ENCODE assay signal across 15 mouse cellular contexts in the genomic region with DNA sequence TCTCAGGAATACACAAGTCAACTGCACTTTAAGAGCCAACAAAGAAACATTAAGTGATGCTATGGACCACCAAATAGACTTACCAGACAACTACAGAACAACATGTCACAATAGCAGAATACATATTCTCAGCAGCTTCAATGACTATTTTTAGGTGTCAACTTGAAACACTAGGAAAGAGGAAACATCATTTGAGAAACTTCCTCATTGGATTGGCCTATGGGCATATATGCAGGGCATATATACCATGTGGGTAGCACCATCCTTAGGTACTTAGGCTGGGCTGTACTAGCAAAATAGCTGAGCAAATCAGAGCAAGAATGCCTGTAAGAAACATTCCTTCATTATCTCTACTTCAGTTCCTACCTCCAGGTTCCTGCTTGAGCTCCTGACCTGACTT.
"Had no signal": no experiment of that assay in that cellular context is flagged by ENCODE, and none has a peak within 500 bp of the region (broad histone marks: within the 10 kb centered on the region; RNA-seq: fewer than 3 reads in every experiment).

No protein-coding gene starts in this region.

- H3K9ac ChIP-seq: liver, embryonic 14.5 days; lung, embryonic 14.5 days; midbrain, embryonic 13.5 days; midbrain, embryonic 15.5 days; neural tube, embryonic 12.5 days; stomach, embryonic 15.5 days had no signal

- H3K27me3 ChIP-seq: midbrain, embryonic 13.5 days; midbrain, embryonic 15.5 days; neural tube, embryonic 12.5 days; stomach, embryonic 15.5 days had no signal

- DNase-seq: lung, adult 18-20 months; lung, embryonic 14.5 days; lung, postnatal 10 days; lung, postnatal 4 days; right cerebral cortex, postnatal 14 days; thymus, adult 18-20 months; thymus, postnatal 14 days; thymus, postnatal 36 days had no signal

- H3K4me1 ChIP-seq: midbrain, embryonic 10.5 days; midbrain, embryonic 13.5 days; midbrain, embryonic 15.5 days; neural tube, embryonic 12.5 days; stomach, embryonic 15.5 days had no signal

- H3K4me2 ChIP-seq: lung, embryonic 14.5 days; midbrain, embryonic 13.5 days; midbrain, embryonic 15.5 days; neural tube, embryonic 12.5 days; stomach, embryonic 15.5 days had no signal

- H3K27ac ChIP-seq: liver, embryonic 14.5 days; midbrain, embryonic 10.5 days; midbrain, embryonic 13.5 days; midbrain, embryonic 15.5 days; neural tube, embryonic 12.5 days; stomach, embryonic 15.5 days; stomach, postnatal 0 days had no signal

- ATAC-seq: midbrain, embryonic 13.5 days; midbrain, embryonic 15.5 days had no signal

- H3K9me3 ChIP-seq: midbrain, embryonic 10.5 days; midbrain, embryonic 13.5 days; midbrain, embryonic 15.5 days; neural tube, embryonic 12.5 days; stomach, embryonic 15.5 days had no signal

- H3K4me3 ChIP-seq: midbrain, embryonic 10.5 days; midbrain, embryonic 13.5 days; midbrain, embryonic 15.5 days; neural tube, embryonic 12.5 days; stomach, embryonic 15.5 days had no signal

- H3K36me3 ChIP-seq: midbrain, embryonic 10.5 days; midbrain, embryonic 13.5 days; midbrain, embryonic 15.5 days; neural tube, embryonic 12.5 days; stomach, embryonic 15.5 days had no signal
